Mouse (Mus musculus) liver, embryonic 13.5 days (tissue): ENCODE results near the gene Hdac5. TPM values are rescaled to one million over a fixed set of nuclear protein-coding genes. Genes with fewer than 3 reads are reported as not detected.

Source experiments
- ATAC-seq: fragments of 200-750 bp; cut with Nextera tagmentation; 2 replicates; pipeline ENCODE4 v1.8.0; 2017; ENCODE audit warnings: low read depth, mild to moderate bottlenecking, moderate number of reproducible peaks, moderate library complexity
- DNase-seq: peaks from one replicate; pipeline ENCODE4 v3.0.0; 2022
- H3K27ac ChIP-seq: fragments of 300-500 bp; sonication (generic); 2 replicates; pipeline ENCODE4 v1.5.1; 2015; ENCODE audit warnings: moderate library complexity, mild to moderate bottlenecking, inconsistent platforms
- H3K27me3 ChIP-seq: fragments of 300-500 bp; sonication (generic); 2 replicates; pipeline ENCODE4 v1.6.1; 2015; ENCODE audit warnings: mild to moderate bottlenecking, inconsistent platforms
- H3K36me3 ChIP-seq: fragments of 300-500 bp; sonication (generic); 2 replicates; pipeline ENCODE4 v1.6.1; 2015; ENCODE audit warnings: mild to moderate bottlenecking, inconsistent platforms
- H3K4me1 ChIP-seq: fragments of 300-500 bp; sonication (generic); replicated peaks from 2 replicates; pipeline ENCODE4 v1.6.1; 2015; ENCODE audit warnings: inconsistent platforms
- H3K4me2 ChIP-seq: fragments of 300-500 bp; sonication (generic); 2 replicates; pipeline ENCODE4 v1.6.1; 2015; ENCODE audit warnings: inconsistent platforms, mild to moderate bottlenecking, moderate library complexity
- H3K4me3 ChIP-seq: fragments of 300-500 bp; sonication (generic); replicated peaks from 2 replicates; pipeline ENCODE4 v1.5.1; 2015; ENCODE audit warnings: mild to moderate bottlenecking, inconsistent platforms
- H3K9ac ChIP-seq: fragments of 300-500 bp; sonication (generic); 2 replicates; pipeline ENCODE4 v1.6.1; 2015; ENCODE audit warnings: mild to moderate bottlenecking, inconsistent platforms
- H3K9me3 ChIP-seq: fragments of 300-500 bp; sonication (generic); replicated peaks from 2 replicates; pipeline ENCODE4 v1.6.1; 2016; ENCODE audit warnings: inconsistent platforms
- WGBS: fragments of 180-500 bp; shearing (Covaris S2); methylation state at CpG from one replicate; pipeline ENCODE4 v1.1.7; 2015; ENCODE audit not compliant: insufficient replicate concordance; 5-methylcytosine and 5-hydroxymethylcytosine counted together
- polyA plus RNA-seq: library from polyadenylated mRNA; unstranded; fragments of >200 nt; fragmentation: Nextera tagmentation; extraction: Ambion mirVana; gene quantifications from 2 replicates; pipeline ENCODE4 v1.2.1, GENCODE M21; 2015

Gene Hdac5
- polyA plus RNA-seq, 1 experiment from 2014 or later = 12.9 TPM

GRCm38 (mm10) chr11:102211936-102212341 lies 18.0 kb downstream of the Hdac5 start:
- no peak overlapping the region for H3K27ac ChIP-seq
- H3K9me3 ChIP-seq = no peaks in the 10 kb centered on the region
- no peak overlapping the region for H3K9ac ChIP-seq
- H3K4me3 ChIP-seq = no peak overlapping the region
- DNase-seq (no peak), ATAC-seq (no peak)
- H3K4me1 ChIP-seq = peaks cover 86% of the 10 kb centered on the region
- 83% methylated on average over 18 of the region's 18 CpGs for WGBS
- no peak overlapping the region for H3K4me2 ChIP-seq
- no peaks in the 10 kb centered on the region for H3K27me3 ChIP-seq
- H3K36me3 ChIP-seq = 0 out of 2 replicates have a peak, but pooled peaks cover 3% of the 10 kb centered on the region

DNA sequence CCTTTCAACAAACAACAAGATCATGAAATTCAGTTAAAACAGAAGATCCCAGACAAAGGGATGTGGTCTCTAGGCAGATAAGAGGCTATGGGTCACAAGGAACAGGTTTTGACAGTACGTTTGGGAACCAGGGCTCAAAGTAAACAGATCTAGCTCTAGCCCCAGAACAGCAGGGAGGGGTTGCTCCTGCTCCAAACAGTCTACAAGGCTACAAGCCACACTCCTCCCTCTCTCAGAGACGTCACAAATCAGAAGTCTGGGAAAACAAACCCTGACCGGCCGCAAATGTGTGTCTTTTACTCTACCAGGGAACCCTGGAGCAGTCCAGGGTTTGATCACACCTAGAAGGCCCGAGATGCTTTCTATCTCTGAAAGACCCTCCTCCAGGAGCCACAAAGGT lies 19.0 kb downstream of the Hdac5 start:
- H3K4me1 ChIP-seq = peaks cover 78% of the 10 kb centered on the region
- ATAC-seq (no peak), DNase-seq (no peak)
- no peak overlapping the region for H3K4me2 ChIP-seq
- 53% methylated on average over 5 of the region's 5 CpGs for WGBS
- peaks cover 10% of the 10 kb centered on the region for H3K36me3 ChIP-seq
- H3K9ac ChIP-seq = no peak overlapping the region
- H3K9me3 ChIP-seq = no peaks in the 10 kb centered on the region
- H3K4me3 ChIP-seq = no peak overlapping the region
- H3K27ac ChIP-seq = no peak overlapping the region
- no peaks in the 10 kb centered on the region for H3K27me3 ChIP-seq

DNA sequence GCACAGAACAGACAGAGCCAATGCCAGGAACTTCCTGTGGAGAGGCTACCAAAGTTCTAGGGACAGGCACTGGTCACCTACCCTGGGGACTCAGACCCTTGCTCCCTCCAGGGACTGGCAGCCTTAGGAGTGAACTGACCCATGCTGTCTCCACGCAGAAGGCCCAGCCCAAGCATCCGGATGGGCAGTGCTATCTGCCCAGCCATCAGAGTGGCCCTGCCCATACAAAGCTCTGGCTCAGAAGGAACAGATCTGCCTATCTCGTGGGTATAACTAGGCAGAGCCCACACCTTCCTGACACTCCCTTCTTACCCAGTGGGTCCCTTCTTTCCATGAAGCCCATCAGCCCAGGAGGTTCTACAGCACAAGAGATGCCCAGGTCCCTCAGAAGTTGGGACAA lies 19.8 kb downstream of the Hdac5 start:
- Histone ChIP-seq H3K4me3 (no peak overlapping the region), H3K4me1 (peaks cover 70% of the 10 kb centered on the region), H3K27ac (no peak overlapping the region), H3K9me3 (no peaks in the 10 kb centered on the region), H3K9ac (no peak overlapping the region), H3K4me2 (no peak overlapping the region), H3K36me3 (peaks cover 12% of the 10 kb centered on the region), H3K27me3 (no peaks in the 10 kb centered on the region)
- ATAC-seq (no peak), DNase-seq (no peak)
- 43% methylated on average over 3 of the region's 3 CpGs for WGBS

GRCm38 (mm10) chr11:102209742-102210141 lies 20.2 kb downstream of the Hdac5 start:
- no peak overlapping the region for H3K9ac ChIP-seq
- H3K9me3 ChIP-seq = no peaks in the 10 kb centered on the region
- WGBS = 15% methylated on average over 2 of the region's 2 CpGs
- H3K4me3 ChIP-seq = no peak overlapping the region
- peaks cover 66% of the 10 kb centered on the region for H3K4me1 ChIP-seq
- no peak for DNase-seq
- no peaks in the 10 kb centered on the region for H3K27me3 ChIP-seq
- no peak for ATAC-seq
- H3K27ac ChIP-seq = no peak overlapping the region
- H3K4me2 ChIP-seq = no peak overlapping the region
- H3K36me3 ChIP-seq = peaks cover 12% of the 10 kb centered on the region

DNA sequence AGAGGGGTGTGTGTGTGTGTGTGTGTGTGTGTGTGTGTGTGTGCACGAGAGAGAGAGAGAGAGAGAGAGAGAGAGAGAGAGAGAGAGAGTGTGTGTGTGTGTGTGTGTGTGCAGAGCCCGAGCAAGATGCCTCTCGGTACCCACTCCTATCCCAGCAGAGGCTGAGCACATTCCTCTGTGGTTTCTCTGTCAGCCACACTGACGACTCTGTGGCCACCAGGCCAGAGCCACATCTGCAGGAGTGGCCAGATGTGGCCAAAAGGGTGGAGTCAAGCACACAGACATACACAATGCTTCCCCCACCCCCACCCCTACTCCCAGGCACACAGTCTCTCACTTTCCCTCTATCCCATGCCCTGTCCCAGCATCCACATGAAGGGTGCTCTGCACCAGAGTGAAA lies 21.1 kb downstream of the Hdac5 start:
- WGBS = 6% methylated on average over 2 of the region's 4 CpGs
- H3K27ac ChIP-seq = no peak overlapping the region

DNA sequence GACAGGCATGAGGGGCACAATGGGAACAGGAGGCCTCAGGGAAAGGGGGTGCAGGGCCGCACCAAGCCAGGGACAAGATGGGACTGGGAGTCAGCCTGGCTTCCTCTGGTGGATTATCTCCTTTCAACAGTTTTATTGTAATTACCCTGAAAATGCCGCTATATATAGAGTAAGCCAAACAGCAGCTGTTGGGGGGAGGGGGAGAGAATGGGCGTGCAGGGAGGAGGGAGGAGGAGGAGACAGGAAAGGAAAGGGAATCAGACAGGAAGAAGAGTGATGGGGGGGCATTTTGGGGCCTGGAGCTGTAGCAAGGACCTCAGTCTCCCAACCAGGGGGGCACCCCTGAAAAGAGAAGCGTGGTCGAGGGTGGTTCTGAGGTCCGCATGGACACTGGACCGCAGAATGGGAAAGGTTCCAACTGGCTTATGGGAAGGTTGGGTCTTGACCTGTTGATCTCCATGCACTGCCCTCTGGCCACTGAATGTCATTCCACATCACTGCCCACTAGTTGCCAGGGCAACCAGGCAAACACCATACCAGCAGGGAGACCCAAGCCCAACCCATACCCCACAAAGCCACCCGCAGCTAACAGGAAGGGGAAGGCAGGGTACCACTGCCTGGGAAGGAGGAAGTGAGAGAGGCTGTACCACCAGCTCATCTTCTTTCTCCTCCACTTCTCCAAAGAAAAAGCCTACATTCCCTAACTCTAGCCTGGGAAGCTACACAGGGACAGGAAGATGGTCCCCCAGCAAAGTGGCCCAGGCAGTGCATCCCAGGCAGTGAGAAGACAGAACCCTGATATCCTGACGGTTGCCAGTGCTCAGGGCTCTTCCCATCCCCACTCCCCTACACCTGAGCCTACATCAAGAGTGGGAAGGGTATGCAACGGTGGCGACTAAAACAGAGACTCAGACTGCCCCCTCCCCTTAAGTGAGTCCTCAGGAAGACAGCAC lies 21.9 kb downstream of the Hdac5 start:
- no peak overlapping the region for H3K9ac ChIP-seq
- WGBS = 33% methylated on average over 11 of the region's 11 CpGs
- no peak overlapping the region for H3K4me3 ChIP-seq
- no peak for ATAC-seq
- H3K27me3 ChIP-seq = no peaks in the 10 kb centered on the region
- H3K9me3 ChIP-seq = no peaks in the 10 kb centered on the region
- H3K36me3 ChIP-seq = peaks cover 21% of the 10 kb centered on the region
- no peak overlapping the region for H3K4me2 ChIP-seq
- H3K27ac ChIP-seq = peak overlapping the region; percentile 32; the same call in 1 of the 2 replicates
- no peak for DNase-seq
- peaks cover 50% of the 10 kb centered on the region for H3K4me1 ChIP-seq

More for the DNA sequence above, 21.1 kb downstream of the Hdac5 start:
- peaks cover 20% of the 10 kb centered on the region for H3K36me3 ChIP-seq
- H3K4me1 ChIP-seq = peaks cover 57% of the 10 kb centered on the region
- 0 out of 2 replicates have a peak overlapping the region, but pooled peaks have one; percentile 16 for H3K9ac ChIP-seq
- ATAC-seq = no peak
- H3K27me3 ChIP-seq = no peaks in the 10 kb centered on the region
- no peak for DNase-seq
- no peaks in the 10 kb centered on the region for H3K9me3 ChIP-seq
- H3K4me3 ChIP-seq = no peak overlapping the region
- no peak overlapping the region for H3K4me2 ChIP-seq

DNA sequence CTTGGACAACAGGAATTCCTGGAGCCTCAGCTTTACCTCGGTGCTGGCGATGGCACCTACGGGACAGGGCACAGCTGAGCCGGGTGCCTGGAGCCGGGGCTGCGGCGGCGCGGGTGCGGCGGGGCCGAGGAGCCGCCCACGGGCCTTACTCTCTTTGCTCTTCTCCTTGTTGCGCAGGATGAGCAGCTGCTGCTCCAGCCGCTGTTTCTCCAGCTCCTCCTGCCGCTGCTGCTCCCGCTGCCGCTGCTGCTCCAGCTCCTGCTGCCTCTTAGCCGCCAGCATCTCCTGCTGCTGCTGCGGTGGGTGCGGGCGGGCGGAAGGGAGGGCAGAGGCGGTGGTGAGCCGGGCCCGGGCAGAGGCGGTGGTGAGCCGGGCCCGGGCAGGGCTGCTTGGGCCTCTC lies 23.5 kb downstream of the Hdac5 start:
- Histone ChIP-seq H3K27ac (no peak overlapping the region), H3K9me3 (no peaks in the 10 kb centered on the region), H3K36me3 (peaks cover 24% of the 10 kb centered on the region), H3K4me3 (no peak overlapping the region), H3K9ac (no peak overlapping the region), H3K27me3 (no peaks in the 10 kb centered on the region), H3K4me2 (no peak overlapping the region), H3K4me1 (peaks cover 39% of the 10 kb centered on the region)
- DNase-seq (no peak), ATAC-seq (no peak)
- WGBS = 83% methylated on average over 30 of the region's 30 CpGs

DNA sequence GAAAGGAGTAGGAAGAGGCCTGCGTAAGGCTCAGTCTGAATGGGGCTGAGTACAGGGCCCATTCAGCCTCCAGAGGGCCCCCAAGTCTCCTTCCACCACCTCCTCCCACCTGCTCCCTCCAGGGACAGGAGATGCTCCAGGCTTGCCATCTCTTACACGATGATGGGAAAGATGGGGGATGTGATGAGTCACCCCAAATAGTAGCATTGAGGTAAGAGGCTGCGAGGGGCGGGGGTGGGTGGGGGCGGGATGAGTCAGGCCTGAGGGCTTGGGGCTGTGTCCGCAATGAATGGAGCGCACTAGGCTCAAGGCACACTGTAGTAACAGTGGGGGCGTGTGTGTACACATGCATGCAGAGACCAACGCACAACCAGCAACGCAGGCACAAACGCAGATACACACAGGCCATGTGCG lies 28.6 kb downstream of the Hdac5 start:
- ATAC-seq = no peak
- H3K4me1 ChIP-seq = peaks cover 1% of the 10 kb centered on the region; the same call in 1 of the 2 replicates
- no peak overlapping the region for H3K9ac ChIP-seq
- H3K9me3 ChIP-seq = no peaks in the 10 kb centered on the region
- WGBS = 79% methylated on average over 12 of the region's 12 CpGs
- no peak overlapping the region for H3K4me2 ChIP-seq
- no peaks in the 10 kb centered on the region for H3K27me3 ChIP-seq
- no peak for DNase-seq
- H3K36me3 ChIP-seq = peaks cover 43% of the 10 kb centered on the region
- H3K4me3 ChIP-seq = no peak overlapping the region
- H3K27ac ChIP-seq = no peak overlapping the region

DNA sequence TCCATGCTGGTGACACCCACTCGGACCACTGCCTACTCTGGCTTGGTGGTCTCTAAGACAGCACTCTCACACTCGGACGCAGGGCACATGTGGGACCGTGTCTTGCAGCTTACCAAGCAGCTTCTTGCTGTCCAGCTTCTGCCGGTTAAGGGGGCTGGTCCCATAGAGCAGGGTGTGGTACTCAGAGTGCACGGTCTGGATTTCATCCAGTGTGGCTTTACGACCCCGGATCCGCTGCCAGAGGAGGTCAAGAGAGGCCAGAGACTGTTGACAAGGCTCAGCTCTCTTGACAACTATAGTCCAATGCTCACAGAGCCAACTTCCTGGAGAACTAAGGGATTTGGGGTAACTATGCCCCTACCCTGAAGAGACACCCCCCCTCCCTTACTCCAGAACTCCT lies 30.1 kb downstream of the Hdac5 start:
- 71% methylated on average over 9 of the region's 9 CpGs for WGBS
- Histone ChIP-seq H3K4me1 (peaks cover 10% of the 10 kb centered on the region), H3K36me3 (peaks cover 50% of the 10 kb centered on the region), H3K27me3 (no peaks in the 10 kb centered on the region), H3K9me3 (no peaks in the 10 kb centered on the region), H3K9ac (no peak overlapping the region), H3K27ac (no peak overlapping the region), H3K4me3 (no peak overlapping the region), H3K4me2 (no peak overlapping the region)
- ATAC-seq = no peak
- DNase-seq = no peak

- H3K9ac ChIP-seq = no peak overlapping the region
- H3K27ac ChIP-seq = no peak overlapping the region
- peaks cover 10% of the 10 kb centered on the region for H3K4me1 ChIP-seq
- WGBS = 62% methylated on average over 6 of the region's 6 CpGs
- H3K4me3 ChIP-seq = no peak overlapping the region
- H3K36me3 ChIP-seq = peaks cover 51% of the 10 kb centered on the region
- H3K4me2 ChIP-seq = no peak overlapping the region
- no peaks in the 10 kb centered on the region for H3K27me3 ChIP-seq
- no peak for ATAC-seq
- no peaks in the 10 kb centered on the region for H3K9me3 ChIP-seq
- DNase-seq = no peak
Measured at GRCm38 (mm10) chr11:102198245-102198644, 31.7 kb downstream of the Hdac5 start.

GRCm38 (mm10) chr11:102196018-102196797 lies 33.8 kb downstream of the Hdac5 start:
- H3K27ac ChIP-seq = peak overlapping the region; percentile 2; the same call in 1 of the 2 replicates
- no peak overlapping the region for H3K4me2 ChIP-seq
- ATAC-seq (peak; percentile 44), DNase-seq (no peak)
- H3K9ac ChIP-seq = no peak overlapping the region
- WGBS = 55% methylated on average over 21 of the region's 21 CpGs
- H3K4me3 ChIP-seq = no peak overlapping the region
- no peaks in the 10 kb centered on the region for H3K9me3 ChIP-seq
- peaks cover 50% of the 10 kb centered on the region for H3K36me3 ChIP-seq
- H3K4me1 ChIP-seq = peaks cover 14% of the 10 kb centered on the region
- no peaks in the 10 kb centered on the region for H3K27me3 ChIP-seq
